Mouse (Mus musculus): ENCODE results near the gene Olfr976. TPM values are rescaled to one million over a fixed set of nuclear protein-coding genes. Genes with fewer than 3 reads are reported as not detected.

Olfr976 gene
- polyA plus RNA-seq (2012; rRNA removed) = not detected in 2 replicates

GRCm38 (mm10) chr9:39961033-39961432, at the start of gene Olfr976:
Gene Olfr976 (minus strand): TSS chr9:39961133.

DNA sequence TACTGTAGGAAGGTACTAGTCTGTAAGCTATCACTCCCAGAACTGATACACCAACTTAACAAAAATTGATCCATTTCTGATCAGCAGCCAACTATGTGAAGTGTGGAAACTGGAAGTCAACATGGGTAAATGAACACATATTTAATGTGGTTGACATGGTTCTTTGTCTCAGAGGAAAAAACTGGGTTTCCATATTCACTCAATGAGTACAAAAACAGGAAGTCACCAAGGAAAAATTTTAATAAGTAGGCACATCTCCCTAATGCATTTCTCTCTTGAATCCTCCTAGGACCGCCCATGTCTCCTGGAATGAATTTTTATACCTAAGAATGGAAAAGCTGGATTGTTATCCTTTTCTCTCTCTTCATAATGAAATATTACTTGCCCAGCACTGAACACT, 48.5 kb upstream of the Olfr976 start, which contains the start of gene Olfr980:
Gene Olfr980 (minus strand): TSS at position 101 of the 400 bp plus-strand sequence.

DNA sequence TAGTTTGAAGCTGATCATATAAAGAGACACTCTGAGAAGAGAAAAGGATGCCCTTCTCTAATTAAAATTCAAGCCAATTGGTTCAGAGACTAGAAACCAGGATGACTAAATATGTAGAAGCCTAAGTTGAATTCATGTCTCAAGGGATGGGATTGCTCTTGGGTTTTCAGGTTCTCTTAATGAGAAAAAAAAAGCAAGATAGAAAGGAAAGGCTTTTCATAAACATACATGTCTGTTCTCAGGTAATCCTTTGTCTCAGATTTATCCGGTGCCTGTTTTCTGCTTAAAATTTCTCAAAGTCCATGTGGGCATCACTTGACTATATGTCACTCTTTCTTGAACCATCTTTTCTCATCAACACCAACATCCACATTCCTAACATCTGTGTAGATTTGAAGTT, 42.4 kb upstream of the Olfr976 start, which contains the start of gene Olfr979:
Gene Olfr979 (minus strand): TSS at position 101 of the 400 bp plus-strand sequence.

DNA sequence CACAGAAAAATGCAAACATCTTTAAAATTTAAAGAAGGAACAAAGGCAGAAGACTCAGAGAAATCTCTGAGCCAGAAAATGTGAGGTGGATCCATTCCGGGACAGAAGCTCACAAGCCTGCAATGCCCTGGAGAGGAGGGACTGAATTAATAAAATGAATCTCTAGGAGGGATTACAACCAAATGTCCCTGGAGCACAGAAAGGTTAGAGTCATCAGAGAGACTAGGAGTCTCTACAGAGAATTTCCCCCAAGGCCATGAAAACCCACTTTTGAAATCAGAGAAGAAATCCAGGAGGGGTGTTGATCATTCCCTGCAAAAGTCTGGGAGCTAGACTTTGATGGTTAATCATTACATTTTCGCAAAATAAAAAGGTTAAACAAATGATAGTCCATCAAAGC, 30.9 kb upstream of the Olfr976 start, which contains the start of gene Olfr978:
Gene Olfr978 (plus strand): TSS at position 301 of the 400 bp plus-strand sequence.

DNA sequence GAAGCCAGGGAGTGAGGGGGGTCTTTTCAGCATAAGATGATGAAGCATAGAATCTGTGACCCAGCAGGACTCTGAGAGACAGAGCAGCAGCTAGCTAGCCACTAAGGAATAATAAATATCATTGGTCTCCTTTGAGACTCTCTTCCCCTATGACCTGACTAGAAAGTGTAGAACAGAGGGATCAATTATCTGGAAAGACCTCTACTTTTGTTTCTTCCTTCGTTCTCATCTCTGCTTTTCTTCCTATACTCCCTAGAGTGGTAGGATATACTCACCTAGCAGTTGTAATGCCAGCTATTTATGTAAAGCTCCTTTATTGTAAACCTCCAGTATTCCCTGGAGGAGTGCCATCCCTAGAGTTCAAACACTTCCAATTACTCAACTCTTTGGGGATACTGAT, 9.0 kb downstream of the Olfr976 start, which contains the start of gene Olfr975:
Gene Olfr975 (minus strand): TSS at position 101 of the 400 bp plus-strand sequence.

DNA sequence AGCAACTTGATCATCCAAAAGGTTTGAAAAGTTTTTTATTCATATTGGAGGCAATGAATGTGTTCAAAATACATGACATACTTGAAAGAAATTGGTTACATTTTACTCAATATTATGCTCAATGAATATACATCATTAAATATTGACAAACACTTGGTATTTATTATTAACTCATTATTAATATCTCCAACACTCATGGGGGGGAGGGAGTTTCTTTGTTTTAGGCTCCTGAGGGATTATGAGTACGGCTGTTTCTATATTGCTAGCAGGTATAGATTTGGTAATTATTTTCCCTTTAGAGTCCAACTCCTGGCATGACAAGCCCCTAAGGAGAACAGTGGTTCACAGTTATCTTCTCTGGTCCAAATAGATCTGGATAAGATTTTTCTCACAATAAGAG, 23.7 kb downstream of the Olfr976 start, which contains the start of gene Olfr974:
Gene Olfr974 (plus strand): TSS at position 301 of the 400 bp plus-strand sequence.

DNA sequence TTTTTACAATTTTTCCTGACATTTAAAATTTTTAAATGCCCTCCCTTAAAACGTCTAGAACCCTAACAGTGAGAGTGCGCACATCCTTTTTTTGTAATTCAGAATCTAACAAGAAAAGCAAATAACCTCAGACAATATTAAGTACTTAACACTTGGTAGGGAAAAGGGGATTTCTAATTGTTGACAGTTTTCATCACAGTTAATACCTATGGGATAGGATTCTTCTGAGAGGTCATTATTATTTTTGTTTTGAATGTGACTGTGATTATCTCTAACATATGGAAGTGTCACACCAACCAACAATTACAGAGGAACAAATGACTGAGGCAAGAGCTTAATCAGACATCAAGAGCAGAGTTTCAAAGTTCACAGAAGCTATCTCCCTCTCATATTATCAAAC, 53.9 kb downstream of the Olfr976 start, which contains the start of gene Olfr229:
Gene Olfr229 (plus strand): TSS at position 301 of the 400 bp plus-strand sequence.

Other genes starting within 250 kb of the Olfr976 start
- not detected in 2 replicates for gene Olfr965, start 249.8 kb downstream of the Olfr976 start, polyA plus RNA-seq (2012; rRNA removed)
- not detected in 2 replicates for gene Olfr150, start 230.2 kb downstream of the Olfr976 start, polyA plus RNA-seq (2012; rRNA removed)
- gene Olfr967, start 214.9 kb downstream of the Olfr976 start, polyA plus RNA-seq (2012; rRNA removed) = not detected in 2 replicates
- not detected in 2 replicates for gene Olfr968, start 177.9 kb downstream of the Olfr976 start, polyA plus RNA-seq (2012; rRNA removed)
- gene Olfr969, start 170.2 kb downstream of the Olfr976 start, polyA plus RNA-seq (2012; rRNA removed) = not detected in 2 replicates
- gene Olfr970, start 152.3 kb downstream of the Olfr976 start, polyA plus RNA-seq (2012; rRNA removed) = not detected in 2 replicates
- gene Olfr971, start 124.3 kb downstream of the Olfr976 start, polyA plus RNA-seq (2012; rRNA removed) = not detected in 2 replicates
- gene Olfr972, start 94.7 kb downstream of the Olfr976 start, polyA plus RNA-seq (2012; rRNA removed) = not detected in 2 replicates
- gene Olfr229, start 53.8 kb downstream of the Olfr976 start, polyA plus RNA-seq (2012; rRNA removed) = not detected in 2 replicates
- gene Olfr974, start 23.6 kb downstream of the Olfr976 start, polyA plus RNA-seq (2012; rRNA removed) = not detected in 2 replicates
- gene Olfr975, start 9.1 kb downstream of the Olfr976 start, polyA plus RNA-seq (2012; rRNA removed) = not detected in 2 replicates
- gene Olfr978, start 31.0 kb upstream of the Olfr976 start, polyA plus RNA-seq (2012; rRNA removed) = not detected in 2 replicates
- not detected in 2 replicates for gene Olfr979, start 42.3 kb upstream of the Olfr976 start, polyA plus RNA-seq (2012; rRNA removed)
- not detected in 2 replicates for gene Olfr980, start 48.4 kb upstream of the Olfr976 start, polyA plus RNA-seq (2012; rRNA removed)
- not detected in 2 replicates for gene Olfr981, start 60.3 kb upstream of the Olfr976 start, polyA plus RNA-seq (2012; rRNA removed)
- not detected in 2 replicates for gene Olfr982, start 112.7 kb upstream of the Olfr976 start, polyA plus RNA-seq (2012; rRNA removed)
- gene Olfr983, start 132.5 kb upstream of the Olfr976 start, polyA plus RNA-seq (2012; rRNA removed) = not detected in 2 replicates
- not detected in 2 replicates for gene Olfr984, start 153.1 kb upstream of the Olfr976 start, polyA plus RNA-seq (2012; rRNA removed)
- not detected in 2 replicates for gene Olfr985, start 169.1 kb upstream of the Olfr976 start, polyA plus RNA-seq (2012; rRNA removed)
- gene Tmem225, start 187.0 kb upstream of the Olfr976 start, polyA plus RNA-seq (2012; rRNA removed) = not detected in 2 replicates
- gene Olfr986, start 219.8 kb upstream of the Olfr976 start, polyA plus RNA-seq (2012; rRNA removed) = not detected in 2 replicates
- 4.9 and 7.2 TPM in 2 replicates for gene Zfp202, start 231.2 kb upstream of the Olfr976 start, polyA plus RNA-seq (2012; rRNA removed)

All from central nervous system, embryonic 11.5 days (tissue).